Comparison of ENCODE assay signal across 19 mouse cellular contexts in the genomic region with DNA sequence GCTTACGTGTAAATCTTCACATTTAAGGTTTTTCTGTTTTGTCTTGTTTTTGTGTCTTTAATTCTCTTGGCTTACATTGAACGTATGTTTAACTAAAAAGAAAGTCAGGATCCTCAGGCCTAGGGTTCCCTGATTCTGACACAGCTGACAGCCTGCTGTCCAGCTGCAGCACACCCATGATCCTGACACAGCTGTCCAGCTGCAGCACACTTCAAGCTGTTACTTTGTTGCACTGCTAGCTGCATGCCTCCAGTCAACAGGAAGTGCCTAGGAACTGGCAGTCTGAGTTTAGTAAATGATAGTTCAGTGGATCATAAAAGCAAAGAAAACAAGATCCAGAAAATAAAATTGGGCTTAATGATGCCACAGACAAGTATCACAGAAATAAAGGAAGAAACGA. TPM values are rescaled to one million over a fixed set of nuclear protein-coding genes. Genes with fewer than 3 reads are reported as not detected.
A peak's percentile ranks its signal among the peaks of the same experiment; 100 is the strongest.
DNase-seq lines count a peak whose midpoint lies in the region; ATAC-seq and TF ChIP-seq lines count a peak whose summit lies in the region.
"Had no signal": no experiment of that assay in that cellular context is flagged by ENCODE, and none has a peak within 500 bp of the region (broad histone marks: within the 10 kb centered on the region; RNA-seq: fewer than 3 reads in every experiment).

No protein-coding gene starts in this region.

- no peaks in the 10 kb centered on the region for H3K27me3 ChIP-seq in heart, embryonic 13.5 days (replicated peaks)
- H3K27me3 ChIP-seq in liver, postnatal 0 days (ENCODE audit: insufficient read depth, low read length) = no peaks in the 10 kb centered on the region
- no peaks in the 10 kb centered on the region for H3K27me3 ChIP-seq in myocyte (ENCODE audit: control insufficient read depth, insufficient read depth, insufficient read length)
- H3K27me3 ChIP-seq: limb, embryonic 15.5 days; neural tube, embryonic 12.5 days had no signal

- H3K9ac ChIP-seq in heart, embryonic 13.5 days = no peak overlapping the region
- H3K9ac ChIP-seq in liver, postnatal 0 days (replicated peaks) = no peak overlapping the region
- H3K9ac ChIP-seq: forebrain, postnatal 0 days; limb, embryonic 15.5 days; neural tube, embryonic 12.5 days had no signal

- ATAC-seq in heart, embryonic 13.5 days (ENCODE audit: extremely low read depth, insufficient number of reproducible peaks, low FRiP score, low TSS enrichment) = no peak
- no peak for ATAC-seq in liver, postnatal 0 days
- ATAC-seq: forebrain, postnatal 0 days; hindbrain, embryonic 16.5 days had no signal

- H3K9me3 ChIP-seq in heart, embryonic 13.5 days = no peaks in the 10 kb centered on the region
- no peaks in the 10 kb centered on the region for H3K9me3 ChIP-seq in liver, postnatal 0 days (ENCODE audit: low read length)
- H3K9me3 ChIP-seq: forebrain, embryonic 10.5 days; limb, embryonic 15.5 days; neural tube, embryonic 12.5 days had no signal

- H3K27ac ChIP-seq in heart, embryonic 13.5 days (replicated peaks) = peak overlapping the region; percentile 31; the same call in 1 of the 2 replicates
- H3K27ac ChIP-seq in liver, postnatal 0 days (ENCODE audit: low read depth) = 0 out of 2 replicates have a peak overlapping the region, but pooled peaks have one; percentile 1
- no peak overlapping the region for H3K27ac ChIP-seq in left cerebral cortex, adult 2 months
- H3K27ac ChIP-seq: forebrain, embryonic 10.5 days; limb, embryonic 15.5 days; neural tube, embryonic 12.5 days had no signal

- H3K36me3 ChIP-seq in heart, embryonic 13.5 days = 0 out of 2 replicates have a peak, but pooled peaks cover 3% of the 10 kb centered on the region
- no peaks in the 10 kb centered on the region for H3K36me3 ChIP-seq in liver, postnatal 0 days (replicated peaks; ENCODE audit: insufficient read depth, low read length)
- H3K36me3 ChIP-seq in myocyte (ENCODE audit: control insufficient read depth, insufficient read depth) = no peaks in the 10 kb centered on the region
- H3K36me3 ChIP-seq: forebrain, embryonic 10.5 days; limb, embryonic 15.5 days; neural tube, embryonic 12.5 days had no signal

- 0 out of 2 replicates have a peak overlapping the region, but pooled peaks have one; percentile 11 for H3K4me2 ChIP-seq in heart, embryonic 13.5 days
- H3K4me2 ChIP-seq in liver, postnatal 0 days (ENCODE audit: low read depth, low read length) = no peak overlapping the region; the same call in 1 of the 2 replicates
- H3K4me2 ChIP-seq in myocyte (ENCODE audit: low read depth) = no peak overlapping the region
- H3K4me2 ChIP-seq: limb, embryonic 15.5 days; midbrain, embryonic 11.5 days; neural tube, embryonic 12.5 days had no signal

- no peak for TF ChIP-seq EP300 in liver, postnatal 0 days (IDR thresholded peaks at IDR 0.05; ENCODE audit: low read depth)

- intact Hi-C loops in heart, postnatal 14 days (cut with DNase I) = no loop called here
- intact Hi-C loops in left cerebral cortex, adult 2 months (cut with DNase I) = no loop called here

- H3ac ChIP-seq in myocyte (ENCODE audit: control insufficient read depth, insufficient read length) = no peak overlapping the region

- DNase-seq in heart, postnatal 14 days = no peak
- DNase-seq in liver, postnatal 0 days = no peak
- DNase-seq in liver = no peak
- DNase-seq in testis, postnatal 14 days (ENCODE audit: low spot score) = peak; percentile 21
- no peak for DNase-seq in testis, postnatal 10 days (ENCODE audit: low spot score)
- DNase-seq in left cerebral cortex, adult 2 months (ENCODE audit: extremely low spot score in 1 of 2, low spot score in 2 of 2) = no peak
- DNase-seq: cerebellum, adult 2 months; cerebellum, postnatal 36 days; forebrain, postnatal 0 days; kidney, adult 2 months; kidney, postnatal 10 days; right cerebral cortex, postnatal 4 days had no signal

- peaks cover 64% of the 10 kb centered on the region for H3K4me1 ChIP-seq in heart, embryonic 13.5 days
- H3K4me1 ChIP-seq in liver, postnatal 0 days (ENCODE audit: insufficient read depth) = no peaks in the 10 kb centered on the region; the same call in 1 of the 2 replicates
- H3K4me1 ChIP-seq: neural tube, embryonic 12.5 days had no signal

- 62% methylated on average over 3 of the region's 3 CpGs for WGBS in heart, embryonic 13.5 days
- WGBS in liver, postnatal 0 days (ENCODE audit: insufficient replicate concordance) = 69% methylated on average over 3 of the region's 3 CpGs

- no peak for TF ChIP-seq CTCF in liver, postnatal 0 days (IDR thresholded peaks at IDR 0.05; ENCODE audit: low read depth)
- no peak for TF ChIP-seq CTCF in left cerebral cortex, adult 2 months (IDR thresholded peaks at IDR 0.05)

- no peaks in the 10 kb centered on the region for H3K79me2 ChIP-seq in myocyte (ENCODE audit: control insufficient read depth, insufficient read depth)

- H3K4me3 ChIP-seq in heart, embryonic 13.5 days = no peak overlapping the region
- no peak overlapping the region for H3K4me3 ChIP-seq in liver, postnatal 0 days (ENCODE audit: low read depth, low read length)
- H3K4me3 ChIP-seq in myocyte = no peak overlapping the region
- no peak overlapping the region for H3K4me3 ChIP-seq in left cerebral cortex, adult 2 months
- H3K4me3 ChIP-seq: forebrain, embryonic 10.5 days; limb, embryonic 15.5 days; neural tube, embryonic 12.5 days had no signal

- TF ChIP-seq POLR2A in myocyte (IDR thresholded peaks at IDR 0.05; ENCODE audit: insufficient read length, low read depth) = no peak

TF ChIP-seq in myocyte, 11 proteins besides CTCF, POLR2A, EP300 and RAD21:
- TF ChIP-seq MYOG (IDR thresholded peaks at IDR 0.05; ENCODE audit: control insufficient read depth in 1 of 3, insufficient read depth in 1 of 3, insufficient read length in 2 of 3, low read depth in 2 of 3) (no peak), MYOD1 (IDR thresholded peaks at IDR 0.05; ENCODE audit: control insufficient read depth in 1 of 3, insufficient read length in 2 of 3, low read depth in 2 of 3) (peak in 2 of 3 experiments; percentile 27 to 56)

RNA-seq across cellular contexts. Expression of a gene that starts 21.1 kb away (rescaled TPM):
- 31.2 and 31.4 TPM in 2 replicates for polyA plus RNA-seq in heart, embryonic 13.5 days (2015; fragmentation: Nextera tagmentation; extraction: Ambion mirVana)
- 10 to 100 TPM; 30.1 to 34.3 TPM for total RNA-seq in heart, postnatal 14 days (2021)
- 13.8 and 15.2 TPM in 2 replicates for polyA plus RNA-seq in liver, postnatal 0 days (2015; fragmentation: Nextera tagmentation; extraction: Ambion mirVana)
- 4.7 TPM for polyA plus RNA-seq in myocyte (2012; fragmentation: generic; extraction: Trizol)
- 10 to 100 TPM; 12.3 to 15.4 TPM for total RNA-seq in left cerebral cortex, adult 2 months (2021)
